Mouse (Mus musculus) CH12.LX (cell line): Measurements from ENCODE around the gene Scarb1. TPM values are rescaled to one million over a fixed set of nuclear protein-coding genes. Genes with fewer than 3 reads are reported as not detected.
A peak's percentile ranks its signal among the peaks of the same experiment; 100 is the strongest.

Source experiments
- DNase-seq: peaks from one replicate; pipeline ENCODE4 v3.0.0-alpha.2; 2013; ENCODE audit errors: extremely low read depth
- H3K27ac ChIP-seq: 2 replicates; pipeline ENCODE4 v1.5.1; 2012; ENCODE audit warnings: low read depth, mild to moderate bottlenecking, control low read depth, moderate library complexity; ENCODE audit not compliant: insufficient read depth
- H3K27me3 ChIP-seq: replicated peaks from 2 replicates; pipeline ENCODE3; 2012; ENCODE audit warnings: inconsistent platforms
- H3K36me3 ChIP-seq, 2 experiments: replicated peaks in 1 of 2; 2 replicates each; pipeline versions ENCODE3 to v1.6.1; 2012; ENCODE audit warnings: inconsistent platforms in 1 of 2, low read length in 1 of 2, mild to moderate bottlenecking in 1 of 2, mixed read lengths in 1 of 2, moderate library complexity in 1 of 2; ENCODE audit not compliant: control insufficient read depth in 1 of 2, insufficient read depth in 1 of 2
- H3K4me1 ChIP-seq, 2 experiments: 2 replicates each; pipeline ENCODE4 v1.6.1; 2012; ENCODE audit warnings: inconsistent platforms in 1 of 2, moderate library complexity in 1 of 2; ENCODE audit not compliant: insufficient read depth in 2 of 2, control insufficient read depth in 1 of 2
- H3K4me2 ChIP-seq: 2 replicates; pipeline ENCODE4 v1.6.1; 2012; ENCODE audit warnings: low read depth, mild to moderate bottlenecking, control low read depth; ENCODE audit not compliant: poor library complexity, insufficient read depth, severe bottlenecking
- H3K4me3 ChIP-seq, 3 experiments: fragments of 150-350 bp in 1 of 3; sonication (generic) in 1 of 3; replicated peaks in 1 of 3; 2 replicates each; pipeline versions ENCODE3 to v1.5.1; 2011 to 2012; ENCODE audit warnings: low read depth in 2 of 3, low read length in 2 of 3, mild to moderate bottlenecking in 2 of 3, moderate library complexity in 2 of 3, control low read depth in 1 of 3, improper control_type of control experiment in 1 of 3, inconsistent platforms in 1 of 3, mixed read lengths in 1 of 3; ENCODE audit not compliant: poor library complexity in 1 of 3
- H3K79me2 ChIP-seq: replicated peaks from 2 replicates; pipeline ENCODE4 v1.6.1; 2012; ENCODE audit warnings: mild to moderate bottlenecking, moderate library complexity; ENCODE audit not compliant: control insufficient read depth, poor library complexity, insufficient read depth, severe bottlenecking; ENCODE audit errors: extremely low read depth
- H3K9ac ChIP-seq: 2 replicates; pipeline ENCODE4 v1.6.1; 2012; ENCODE audit warnings: low read depth, mild to moderate bottlenecking, control low read depth, moderate library complexity; ENCODE audit not compliant: insufficient read depth
- H3K9me3 ChIP-seq: replicated peaks from 2 replicates; pipeline ENCODE3; 2012; ENCODE audit warnings: low read length, inconsistent platforms, mixed read lengths
- BHLHE40 ChIP-seq: IDR thresholded peaks from 2 replicates; pipeline ENCODE4 v1.6.1; 2011; ENCODE audit warnings: mild to moderate bottlenecking, low read depth, low read length, improper control_type of control experiment
- CHD1 ChIP-seq: IDR thresholded peaks from 2 replicates; pipeline ENCODE4 v1.6.1; 2012; ENCODE audit warnings: low read depth, low read length, improper control_type of control experiment, inconsistent platforms
- CHD2 ChIP-seq: IDR thresholded peaks from 2 replicates; pipeline ENCODE4 v1.6.1; 2011; ENCODE audit warnings: low read length, improper control_type of control experiment
- CTCF ChIP-seq, 2 experiments: IDR thresholded peaks in 1 of 2; conservative IDR thresholded peaks in 1 of 2; 2 replicates each; pipeline ENCODE4 v1.5.1; 2011 to 2012; ENCODE audit warnings: low read depth in 2 of 2, low read length in 2 of 2, improper control_type of control experiment in 1 of 2, inconsistent platforms in 1 of 2, mild to moderate bottlenecking in 1 of 2, moderate library complexity in 1 of 2
- ELF1 ChIP-seq: IDR thresholded peaks from 2 replicates; pipeline ENCODE4 v1.6.1; 2014; ENCODE audit warnings: low read depth, mild to moderate bottlenecking, inconsistent platforms, low read length, improper control_type of control experiment
- MAFK ChIP-seq: IDR thresholded peaks from 2 replicates; pipeline ENCODE4 v1.6.1; 2011; ENCODE audit warnings: low read length, improper control_type of control experiment; ENCODE audit not compliant: insufficient replicate concordance
- MAX ChIP-seq: IDR thresholded peaks from 2 replicates; pipeline ENCODE4 v1.6.1; 2011; ENCODE audit warnings: low read length, improper control_type of control experiment
- MAZ ChIP-seq: IDR thresholded peaks from 2 replicates; pipeline ENCODE4 v1.6.1; 2012; ENCODE audit warnings: low read depth, mild to moderate bottlenecking, inconsistent platforms, low read length, improper control_type of control experiment, moderate library complexity
- MYC ChIP-seq: IDR thresholded peaks from 2 replicates; pipeline ENCODE4 v1.6.1; 2011; ENCODE audit warnings: low read depth, mild to moderate bottlenecking, improper control_type of control experiment, low read length
- POLR2AphosphoS2 ChIP-seq: IDR thresholded peaks from 2 replicates; pipeline ENCODE4 v1.6.1; 2011; ENCODE audit warnings: low read depth, low read length, improper control_type of control experiment
- RCOR1 ChIP-seq: conservative IDR thresholded peaks from 2 replicates; pipeline ENCODE4 v1.6.1; 2012; ENCODE audit warnings: low read depth, mild to moderate bottlenecking, inconsistent platforms, low read length, improper control_type of control experiment
- SIN3A ChIP-seq: IDR thresholded peaks from 2 replicates; pipeline ENCODE4 v1.6.1; 2012; ENCODE audit warnings: low read length, improper control_type of control experiment, inconsistent platforms
- SMC3 ChIP-seq: IDR thresholded peaks from 2 replicates; pipeline ENCODE4 v1.6.1; 2011; ENCODE audit warnings: low read depth, low read length, improper control_type of control experiment
- TBP ChIP-seq: conservative IDR thresholded peaks from 2 replicates; pipeline ENCODE4 v1.6.1; 2011; ENCODE audit warnings: low read depth, low read length, improper control_type of control experiment
- TCF12 ChIP-seq: IDR thresholded peaks from 2 replicates; pipeline ENCODE4 v1.6.1; 2014; ENCODE audit warnings: low read depth, mild to moderate bottlenecking, inconsistent platforms, low read length, improper control_type of control experiment
- ZC3H11A ChIP-seq: IDR thresholded peaks from 2 replicates; pipeline ENCODE4 v1.6.1; 2012; ENCODE audit warnings: low read depth, mild to moderate bottlenecking, inconsistent platforms, low read length, improper control_type of control experiment
- ZKSCAN1 ChIP-seq: IDR thresholded peaks from 2 replicates; pipeline ENCODE4 v1.6.1; 2012; ENCODE audit warnings: low read depth, inconsistent platforms, low read length, improper control_type of control experiment, borderline replicate concordance
- ZMIZ1 ChIP-seq: IDR thresholded peaks from 2 replicates; pipeline ENCODE4 v1.6.1; 2012; ENCODE audit warnings: low read depth, mild to moderate bottlenecking, inconsistent platforms, low read length, improper control_type of control experiment
- ZNF384 ChIP-seq: IDR thresholded peaks from 2 replicates; pipeline ENCODE4 v1.6.1; 2012; ENCODE audit warnings: low read depth, low read length, improper control_type of control experiment, inconsistent platforms
- dilution Hi-C: fragments of 300-500 bp; cut with MboI; formaldehyde crosslinking; loops from 2 replicates; pipeline ENCODE4 v1.14.3; 2020; ENCODE audit warnings: low sequenced_read_pairs; ENCODE audit not compliant: extremely low pct_unique_long_range_greater_than_20kb, extremely low pct_ligation_motif_present
- in situ Hi-C: fragments of 300-500 bp; cut with MboI; formaldehyde crosslinking; loops from 3 replicates; pipeline ENCODE4 v1.14.3; 2019; ENCODE audit warnings: low sequenced_read_pairs, low pct_ligation_motif_present, low pct_unique_long_range_greater_than_20kb, mixed read lengths
- polyA plus RNA-seq: library from polyadenylated mRNA; unstranded; fragments of >175 nt; gene quantifications from 2 replicates; pipeline ENCODE4 v1.2.1, GENCODE M21; 2012; ENCODE audit warnings: low read depth; ENCODE audit not compliant: insufficient read length
- total RNA-seq, 2 experiments: library from RNA; depleted of rRNA; stranded (reverse); fragments of 300-350 nt in 1 of 2; fragments of >200 nt in 1 of 2; gene quantifications; 2 replicates each; pipeline ENCODE4 v1.2.3; 2012 to 2014

Gene Scarb1
- total and polyA plus RNA-seq, 3 experiments = 11.6 to 24.7 (median 20.0) TPM

- H3K27ac ChIP-seq = no peak overlapping the region
- no peak overlapping the region for H3K9ac ChIP-seq
- H3K9me3 ChIP-seq = no peaks in the 10 kb centered on the region
- H3K4me1 ChIP-seq = peaks cover 0 to 37% of the 10 kb centered on the region in 2 experiments; a peak in 3 of 4 replicates
- dilution Hi-C loops = no loop called here
- H3K79me2 ChIP-seq = peaks cover 26% of the 10 kb centered on the region
- peak overlapping the region; percentile 15; the same call in 1 of the 2 replicates for H3K4me2 ChIP-seq
- TF ChIP-seq TCF12 = no peak
- TF ChIP-seq CHD2 = peak; percentile 60; the same call in 1 of the 2 replicates
- TF ChIP-seq ZC3H11A = no peak
- peak; percentile 56 for TF ChIP-seq ZMIZ1
- TF ChIP-seq MAX = no peak
- 0 out of 2 replicates have a peak, but pooled peaks have one; percentile 24 for TF ChIP-seq CHD1
- TF ChIP-seq MAFK = no peak
- TF ChIP-seq ELF1 = no peak
- peak in 1 of 2 experiments; percentile 37; a peak in 2 of 4 replicates for TF ChIP-seq CTCF (conservative IDR thresholded peaks at IDR 0.05 in 1 of 2, IDR thresholded peaks at IDR 0.05 in 1 of 2; ENCODE audit: low read depth in 2 of 2, low read length in 2 of 2)
- TF ChIP-seq MAZ = no peak
- 0 out of 2 replicates have a peak, but pooled peaks have one; percentile 69 for TF ChIP-seq MYC
- no peak for TF ChIP-seq SMC3
- TF ChIP-seq BHLHE40 = no peak
- no peak for TF ChIP-seq RCOR1
- TF ChIP-seq SIN3A = no peak
- no peak for TF ChIP-seq TBP
- peak; percentile 34; the same call in 1 of the 2 replicates for TF ChIP-seq ZNF384
- TF ChIP-seq POLR2AphosphoS2 = peak; percentile 95
- no peak for TF ChIP-seq ZKSCAN1
- DNase-seq = no peak
- H3K36me3 ChIP-seq = peaks cover 28 to 29% of the 10 kb centered on the region in 2 experiments
- in situ Hi-C loops = no loop called here
- no peaks in the 10 kb centered on the region for H3K27me3 ChIP-seq
- no peak overlapping the region for H3K4me3 ChIP-seq
Observed at GRCm38 (mm10) chr5:125385215-125385940, 44.5 kb upstream of the Scarb1 start.
